Mouse (Mus musculus): ENCODE results near the gene Ubac2.

GRCm38 (mm10) chr14:122052896-122053635 lies 174.6 kb downstream of the Ubac2 start:
- TF ChIP-seq CTCF (IDR thresholded peaks at IDR 0.05; ENCODE audit: insufficient read depth, low read length) (no peak), POLR2A (IDR thresholded peaks at IDR 0.05; ENCODE audit: borderline replicate concordance, extremely low read depth, low read depth, low read length) (no peak)

All from lung, adult 2 months (tissue).